Mouse (Mus musculus) limb, embryonic 14.5 days (tissue): ENCODE results near the gene Arrb2. TPM values are rescaled to one million over a fixed set of nuclear protein-coding genes. Genes with fewer than 3 reads are reported as not detected.

ENCODE experiments used
- ATAC-seq: fragments of 200-750 bp; cut with Nextera tagmentation; 2 replicates; pipeline ENCODE4 v1.8.0; 2017; ENCODE audit warnings: low read depth, moderate number of reproducible peaks, moderate TSS enrichment; ENCODE audit not compliant: low FRiP score
- DNase-seq: peaks from one replicate; pipeline ENCODE4 v3.0.0-alpha.2; 2015; ENCODE audit warnings: low spot score
- H3K27ac ChIP-seq: fragments of 300-500 bp; sonication (generic); replicated peaks from 2 replicates; pipeline ENCODE4 v1.5.1; 2014; ENCODE audit warnings: low read depth, mild to moderate bottlenecking, low read length, moderate library complexity, mixed read lengths
- H3K27me3 ChIP-seq: fragments of 300-500 bp; sonication (generic); 2 replicates; pipeline ENCODE4 v1.6.1; 2014; ENCODE audit warnings: low read length, mixed read lengths; ENCODE audit not compliant: control insufficient read depth, insufficient read depth
- H3K36me3 ChIP-seq: fragments of 300-500 bp; sonication (generic); 2 replicates; pipeline ENCODE4 v1.6.1; 2014; ENCODE audit warnings: mild to moderate bottlenecking, low read length, moderate library complexity, mixed read lengths; ENCODE audit not compliant: control insufficient read depth, insufficient read depth
- H3K4me1 ChIP-seq: fragments of 300-500 bp; sonication (generic); 2 replicates; pipeline ENCODE4 v1.6.1; 2014; ENCODE audit warnings: antibody characterized with exemption, low read length, mixed read lengths; ENCODE audit not compliant: control insufficient read depth, insufficient read depth
- H3K4me2 ChIP-seq: fragments of 300-500 bp; sonication (generic); replicated peaks from 2 replicates; pipeline ENCODE4 v1.6.1; 2014; ENCODE audit warnings: low read depth, mild to moderate bottlenecking, low read length, moderate library complexity; ENCODE audit not compliant: severe bottlenecking
- H3K4me3 ChIP-seq: fragments of 300-500 bp; sonication (generic); replicated peaks from 2 replicates; pipeline ENCODE4 v1.5.1; 2014; ENCODE audit warnings: low read length
- H3K9ac ChIP-seq: fragments of 300-500 bp; sonication (generic); 2 replicates; pipeline ENCODE4 v1.6.1; 2014; ENCODE audit warnings: mild to moderate bottlenecking, low read depth, low read length, moderate library complexity; ENCODE audit not compliant: severe bottlenecking
- H3K9me3 ChIP-seq: fragments of 300-500 bp; sonication (generic); 2 replicates; pipeline ENCODE4 v1.6.1; 2016; ENCODE audit warnings: low read length; ENCODE audit not compliant: control insufficient read depth
- POLR2A ChIP-seq: fragments of 200-500 bp; IDR thresholded peaks from 2 replicates; pipeline ENCODE4 v1.8.0; 2012; ENCODE audit warnings: inconsistent platforms, mild to moderate bottlenecking, moderate library complexity, borderline replicate concordance; ENCODE audit not compliant: insufficient read depth, insufficient read length; ENCODE audit errors: extremely low read depth
- WGBS: fragments of 180-500 bp; shearing (Covaris S2); extraction: QIAGEN DNeasy Blood & Tissue Kit; methylation state at CpG from one replicate; pipeline ENCODE4 v1.1.7; 2014; 5-methylcytosine and 5-hydroxymethylcytosine counted together
- polyA plus RNA-seq, 2 experiments: library from polyadenylated mRNA; depleted of rRNA in 1 of 2; stranded (reverse) in 1 of 2; unstranded in 1 of 2; fragments of >200 nt; fragmentation: Nextera tagmentation in 1 of 2; extraction: Ambion mirVana in 1 of 2; gene quantifications; 2 replicates each; pipeline versions ENCODE4 v1.2.1 to v1.2.3; 2012 to 2014

The Arrb2 gene
- polyA plus RNA-seq, 2 experiments = 21.5 to 48.7 TPM

DNA sequence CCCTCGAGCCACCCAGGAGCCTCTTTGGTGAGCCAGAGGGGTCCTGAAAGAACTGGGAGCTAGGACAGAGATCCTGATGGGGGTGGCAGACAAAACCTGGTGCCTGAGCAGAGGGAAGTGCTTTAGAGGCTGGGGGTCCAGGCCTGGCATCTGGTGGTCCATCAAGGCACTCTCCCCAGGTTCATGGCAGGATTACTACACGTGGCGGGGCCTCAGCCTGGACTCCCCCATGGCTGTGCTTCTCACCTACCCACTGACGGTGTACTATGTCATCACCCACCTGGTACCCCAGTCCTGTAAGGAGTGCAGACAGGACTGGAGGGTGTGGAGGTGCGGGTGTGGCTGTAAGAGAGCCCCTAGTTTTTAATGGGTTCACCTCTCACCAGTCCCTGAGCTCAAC lies 31.5 kb downstream of the Arrb2 start:
- WGBS = 80% methylated on average over 5 of the region's 5 CpGs
- DNase-seq = no peak
- Histone ChIP-seq H3K4me2 (no peak overlapping the region), H3K9me3 (no peaks in the 10 kb centered on the region), H3K4me3 (no peak overlapping the region), H3K27ac (no peak overlapping the region), H3K4me1 (peaks cover 10% of the 10 kb centered on the region), H3K9ac (no peak overlapping the region), H3K36me3 (no peaks in the 10 kb centered on the region), H3K27me3 (peaks cover 19% of the 10 kb centered on the region; the same call in 1 of the 2 replicates)
- no peak for ATAC-seq
- TF ChIP-seq POLR2A = no peak

DNA sequence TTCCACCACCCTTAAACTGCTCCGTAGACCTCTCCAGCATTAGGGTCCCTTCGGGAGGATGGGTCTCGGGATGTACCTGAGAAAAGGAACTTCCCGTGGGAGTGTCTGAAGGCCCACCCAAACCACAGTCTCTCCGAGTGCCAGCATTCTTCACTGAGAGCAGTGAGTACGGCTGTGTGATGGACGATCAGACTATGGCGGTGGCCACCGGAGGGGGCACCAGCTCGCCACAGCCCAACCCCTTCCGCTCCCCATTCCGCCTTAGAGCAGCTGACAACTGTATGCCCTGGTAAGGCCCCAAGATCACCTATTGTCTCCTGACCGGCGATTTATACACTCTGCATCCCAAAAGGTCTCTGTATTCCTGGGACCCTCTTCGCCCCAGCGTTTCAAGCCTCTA lies 32.8 kb downstream of the Arrb2 start:
- no peak for TF ChIP-seq POLR2A
- H3K4me3 ChIP-seq = peak overlapping the region; percentile 22
- H3K27me3 ChIP-seq = peaks cover 17% of the 10 kb centered on the region; the same call in 1 of the 2 replicates
- H3K36me3 ChIP-seq = no peaks in the 10 kb centered on the region
- H3K4me2 ChIP-seq = peak overlapping the region; percentile 56
- peaks cover 9% of the 10 kb centered on the region for H3K4me1 ChIP-seq
- 28% methylated on average over 16 of the region's 16 CpGs for WGBS
- no peak overlapping the region for H3K27ac ChIP-seq
- H3K9me3 ChIP-seq = no peaks in the 10 kb centered on the region
- ATAC-seq = no peak
- DNase-seq = no peak
- H3K9ac ChIP-seq = peak overlapping the region; percentile 41

DNA sequence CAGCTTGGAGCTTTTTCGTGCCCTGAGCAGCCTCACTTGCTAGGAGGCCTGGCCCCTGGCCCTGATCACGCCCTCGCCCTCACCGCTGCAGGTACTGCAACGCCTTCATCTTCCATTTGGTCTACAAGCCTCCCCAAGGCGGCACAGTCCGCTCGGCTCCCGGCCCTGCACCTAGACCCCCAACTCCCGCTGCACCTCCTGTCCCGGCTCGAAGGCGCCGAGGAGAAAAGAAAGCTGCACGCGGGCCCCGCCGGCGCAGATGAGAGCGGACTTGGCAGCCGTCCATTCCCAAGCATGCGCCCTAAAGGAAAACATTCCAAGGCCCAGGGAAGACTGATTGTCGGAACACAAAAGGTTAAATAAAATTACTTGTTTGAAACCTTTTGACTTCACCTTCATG lies 33.4 kb downstream of the Arrb2 start:
- no peak for DNase-seq

DNA sequence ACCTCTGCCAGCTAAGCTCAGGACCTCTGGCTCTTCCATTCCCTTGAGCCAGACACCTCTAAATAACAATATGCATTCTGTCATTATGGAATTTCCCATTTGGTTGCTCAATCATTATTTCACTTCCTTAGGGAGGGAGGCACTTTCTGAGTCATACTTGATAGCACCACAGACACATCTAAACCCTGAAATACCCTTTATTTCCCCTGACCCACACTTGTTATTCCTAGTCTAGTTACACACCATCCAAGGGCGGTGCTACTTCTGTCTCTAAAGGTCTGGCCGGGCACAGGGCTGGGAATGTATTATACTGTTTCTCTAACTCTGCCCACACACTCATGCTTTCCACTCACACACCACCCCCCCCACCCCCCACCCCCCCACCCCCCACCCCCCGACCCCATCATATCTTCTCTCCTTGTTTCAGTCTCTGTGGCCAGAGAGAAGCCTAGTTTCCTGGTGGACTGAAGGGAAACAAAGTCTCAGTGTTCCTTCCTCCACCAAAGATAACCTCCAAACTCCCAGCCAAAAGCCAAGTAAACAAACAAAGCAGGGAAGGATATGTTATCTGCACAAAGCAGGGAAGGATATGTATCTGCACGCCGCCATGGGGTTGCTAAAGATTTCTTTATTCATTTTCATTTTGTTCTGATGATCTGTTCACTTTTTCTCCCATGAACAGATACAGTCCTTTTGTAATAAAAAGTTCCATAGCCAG lies 35.6 kb downstream of the Arrb2 start:
- DNase-seq = no peak
- 92% methylated on average over 5 of the region's 5 CpGs for WGBS
- Histone ChIP-seq H3K27me3 (0 out of 2 replicates have a peak, but pooled peaks cover 12% of the 10 kb centered on the region), H3K36me3 (no peaks in the 10 kb centered on the region), H3K4me1 (peaks cover 9% of the 10 kb centered on the region), H3K27ac (no peak overlapping the region), H3K4me3 (no peak overlapping the region), H3K4me2 (no peak overlapping the region), H3K9me3 (no peaks in the 10 kb centered on the region), H3K9ac (no peak overlapping the region)
- TF ChIP-seq POLR2A = no peak
- ATAC-seq = no peak

More for the DNA sequence above, 33.4 kb downstream of the Arrb2 start:
- no peak for ATAC-seq
- Histone ChIP-seq H3K27ac (no peak overlapping the region), H3K36me3 (no peaks in the 10 kb centered on the region), H3K9ac (peak overlapping the region; percentile 41), H3K4me2 (peak overlapping the region; percentile 56), H3K4me3 (peak overlapping the region; percentile 22), H3K9me3 (no peaks in the 10 kb centered on the region), H3K4me1 (peaks cover 9% of the 10 kb centered on the region), H3K27me3 (0 out of 2 replicates have a peak, but pooled peaks cover 12% of the 10 kb centered on the region)
- no peak for TF ChIP-seq POLR2A
- WGBS = 4% methylated on average over 23 of the region's 23 CpGs

DNA sequence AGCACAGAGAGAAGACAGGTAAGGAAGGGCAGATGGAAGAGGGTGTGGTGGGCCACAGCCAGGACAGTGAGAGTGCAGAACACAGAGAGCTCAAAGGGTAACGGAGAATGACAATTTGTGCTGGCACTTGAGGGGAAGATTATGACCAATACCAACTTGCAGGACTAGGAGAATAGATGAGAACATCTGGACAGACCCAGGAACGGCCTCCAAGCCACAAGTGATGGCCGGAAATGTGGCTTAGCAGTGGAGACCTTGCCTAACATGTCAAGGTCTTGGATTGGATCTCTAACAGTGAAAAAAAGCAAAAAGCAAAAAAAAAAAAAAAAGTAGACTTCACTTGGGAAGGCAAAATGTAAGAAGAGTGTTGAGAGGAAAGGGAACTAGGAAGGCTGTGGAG lies 37.3 kb downstream of the Arrb2 start:
- WGBS = 84% methylated on average over 3 of the region's 3 CpGs
- H3K4me3 ChIP-seq = no peak overlapping the region
- H3K27ac ChIP-seq = no peak overlapping the region
- TF ChIP-seq POLR2A = no peak
- ATAC-seq (no peak), DNase-seq (no peak)
- no peak overlapping the region for H3K4me2 ChIP-seq
- 0 out of 2 replicates have a peak, but pooled peaks cover 7% of the 10 kb centered on the region for H3K27me3 ChIP-seq
- H3K4me1 ChIP-seq = peaks cover 9% of the 10 kb centered on the region
- no peaks in the 10 kb centered on the region for H3K36me3 ChIP-seq
- H3K9ac ChIP-seq = no peak overlapping the region
- H3K9me3 ChIP-seq = no peaks in the 10 kb centered on the region
